Mouse (Mus musculus) CD8-positive naive resting alpha-beta T cell, adult 2 months (primary cell): ENCODE data around the gene Ptpn18.
"Not testable (repeated sequence)": the region's sequence is repeated elsewhere in the genome, so short reads cannot be mapped to it uniquely, and the experiment has no call there.

Experiments
- DNase-seq, 2 experiments: peaks; one replicate each; pipeline ENCODE4 v3.0.0; 2022; ENCODE audit warnings: low read depth in 2 of 2, low spot score in 2 of 2

Ptpn18 gene

DNA sequence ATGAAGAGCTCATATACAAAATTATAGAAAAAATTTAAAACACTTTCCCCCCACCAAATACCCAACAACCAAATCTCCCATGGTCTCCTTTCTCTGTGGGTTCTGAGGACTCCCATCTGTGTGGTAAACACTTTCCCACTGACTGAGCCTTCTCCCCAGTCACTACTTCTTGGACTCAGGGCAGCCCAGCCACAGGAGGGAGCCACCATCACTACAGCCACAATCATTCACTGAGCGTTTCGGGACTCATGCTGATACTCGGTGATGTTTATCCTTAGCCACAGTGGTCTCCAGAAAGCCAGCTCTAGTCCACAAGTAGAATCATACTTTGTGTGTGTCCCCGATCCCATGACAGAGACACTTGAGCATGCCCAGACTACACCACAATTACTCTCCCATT is 53.5 kb downstream of the Ptpn18 start:
- DNase-seq = no peak

DNA sequence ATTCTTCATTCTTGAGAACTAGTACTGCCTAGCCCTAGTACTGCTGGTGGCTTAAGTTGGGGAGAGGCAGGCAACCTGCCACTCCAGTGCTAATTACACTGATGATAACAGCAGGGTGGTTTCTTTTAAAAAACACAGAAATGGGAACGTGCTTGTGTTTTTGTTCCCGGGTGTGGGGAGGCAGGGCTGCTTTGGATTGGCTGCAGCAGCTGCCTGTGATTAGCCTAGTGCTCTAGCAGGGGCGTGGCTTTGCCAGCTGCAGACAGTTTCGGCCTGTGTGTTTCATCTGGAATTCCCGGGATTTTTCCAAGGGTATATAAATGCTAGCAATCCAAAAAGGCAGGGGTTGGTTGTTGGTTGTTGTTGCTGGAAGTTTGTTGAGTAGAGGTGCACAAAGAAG is 57.0 kb downstream of the Ptpn18 start:
- DNase-seq = no peak

DNA sequence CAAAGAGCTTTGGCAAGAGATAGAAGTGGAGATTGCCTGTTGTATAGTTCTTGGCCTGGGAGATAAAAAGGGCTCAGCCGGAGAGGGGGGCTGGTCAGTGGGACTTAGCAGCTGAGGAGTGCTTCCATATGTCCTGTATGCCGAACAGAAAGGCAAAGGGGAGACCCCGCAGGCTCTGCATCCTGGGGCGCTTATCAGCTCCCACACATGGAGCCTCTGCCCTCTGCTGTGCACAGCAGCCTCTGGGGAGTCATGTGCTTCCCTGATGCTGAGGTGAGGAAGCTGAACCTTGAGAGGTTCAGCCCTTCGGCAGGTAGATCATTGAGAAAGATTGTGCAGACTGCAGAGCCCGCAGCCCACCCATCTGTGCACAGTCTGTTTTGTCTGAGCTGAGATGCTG is 57.7 kb downstream of the Ptpn18 start:
- DNase-seq = not testable (repeated sequence)

DNA sequence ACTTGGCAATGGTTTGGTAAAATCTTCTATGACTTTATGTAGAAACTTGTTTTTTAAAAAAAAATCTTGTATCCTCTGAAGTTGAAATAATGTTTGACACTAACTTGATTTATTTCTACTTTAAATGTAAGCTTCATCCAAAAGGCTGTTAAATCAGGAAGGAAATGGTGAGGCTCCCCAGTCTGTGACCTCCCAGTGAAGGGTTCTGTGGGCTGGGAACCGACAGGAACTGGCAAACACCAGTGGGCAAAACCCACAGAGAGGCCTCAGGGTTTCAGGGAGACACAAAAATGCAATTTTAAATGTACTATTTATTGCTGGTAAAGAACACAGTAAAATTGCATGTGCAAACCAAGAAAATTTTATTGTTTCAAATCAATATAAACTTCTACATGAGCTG is 58.2 kb downstream of the Ptpn18 start:
- not testable (repeated sequence) for DNase-seq

DNA sequence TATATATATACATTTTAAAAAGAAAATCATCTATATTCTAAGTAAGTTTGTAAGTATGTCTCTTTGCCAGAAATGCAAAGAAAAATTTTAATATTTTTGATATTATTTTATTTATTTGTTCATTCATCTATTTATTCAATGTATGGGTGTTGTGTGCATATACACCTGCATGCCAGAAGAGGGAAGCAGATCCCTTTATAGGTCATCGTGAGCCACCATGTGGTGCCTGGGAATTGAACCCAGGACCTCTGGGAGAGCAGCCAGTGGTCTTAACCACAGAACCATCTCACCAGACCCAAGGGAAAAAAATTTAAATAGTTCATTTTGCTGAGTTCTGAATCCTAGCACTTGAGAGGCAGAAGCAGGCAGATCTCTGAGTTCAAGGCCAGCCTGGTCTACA is 58.7 kb downstream of the Ptpn18 start:
- DNase-seq = no peak

DNA sequence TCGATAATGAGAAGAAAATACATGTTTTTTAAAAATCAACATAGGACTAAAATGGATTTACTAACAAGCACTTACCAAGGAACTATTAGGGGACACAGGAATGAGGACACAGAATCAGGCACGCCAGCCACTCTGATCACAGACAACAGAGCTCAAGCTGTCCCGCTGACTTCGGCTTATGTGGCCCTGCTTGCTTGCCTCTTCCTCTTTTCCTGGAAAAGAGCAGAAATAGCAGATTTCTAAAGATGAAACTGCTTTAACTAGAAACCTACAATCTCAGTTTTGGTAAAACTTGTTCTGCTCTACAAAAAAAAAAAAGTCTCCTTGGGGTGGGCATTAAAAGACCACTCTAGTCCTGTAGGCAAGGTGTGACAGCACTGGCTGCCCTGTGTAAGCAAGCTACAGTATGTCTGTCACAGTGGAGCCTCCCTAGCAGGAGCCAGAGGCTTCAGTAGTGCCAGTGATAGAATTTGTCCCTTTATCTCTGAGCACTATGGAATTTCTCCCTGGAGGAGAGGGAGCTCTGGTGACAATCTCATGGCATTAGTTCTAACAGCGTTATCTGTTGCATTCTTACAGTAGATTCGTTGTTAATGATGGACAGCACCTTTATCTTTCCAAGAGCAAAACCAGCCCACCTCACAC is 62.8 kb downstream of the Ptpn18 start:
- no peak for DNase-seq

DNA sequence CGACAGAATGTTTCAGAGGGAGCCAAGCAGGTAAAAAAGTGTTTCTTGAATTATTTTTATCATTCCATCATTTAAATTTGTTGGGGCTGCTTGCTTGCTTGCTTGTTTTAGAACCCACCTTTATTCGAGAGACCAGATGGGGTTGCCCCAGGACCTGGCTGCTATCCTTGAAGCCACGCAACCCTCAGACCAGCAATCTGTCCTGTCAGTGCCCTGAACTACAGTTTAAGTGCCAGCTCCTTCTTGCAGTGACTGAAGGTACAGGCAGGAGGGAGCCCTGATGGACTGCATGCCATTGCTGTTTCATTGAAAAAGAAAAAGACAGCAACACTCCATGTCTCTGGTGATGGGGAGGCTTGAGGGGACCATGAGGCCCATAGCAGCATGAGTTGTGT is 63.3 kb downstream of the Ptpn18 start:
- no peak for DNase-seq

DNA sequence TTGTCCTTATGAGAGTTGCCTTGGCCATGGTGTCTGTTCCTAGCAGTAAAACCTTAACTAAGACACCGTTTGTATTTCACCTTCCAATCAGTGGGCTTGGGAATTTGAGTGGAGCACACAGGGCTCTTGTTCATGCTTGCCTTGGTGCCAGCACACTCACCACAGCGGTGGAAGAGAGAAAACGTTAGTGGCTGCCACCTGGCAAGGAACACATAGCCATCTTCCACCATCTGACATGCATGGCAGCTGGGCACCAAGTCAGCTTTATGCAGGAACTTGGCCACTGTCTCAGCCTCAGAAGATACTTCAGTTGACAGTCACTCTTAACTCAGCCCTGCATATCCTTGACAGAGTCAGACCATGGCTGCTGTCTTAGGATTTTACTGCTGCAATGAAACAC is 64.1 kb downstream of the Ptpn18 start:
- DNase-seq = no peak
